Mouse (Mus musculus) telencephalon, adult 2 months (tissue): ENCODE results near the gene Mrpl46.

Experiments
- DNase-seq: peaks from one replicate; pipeline ENCODE4 v3.0.0-alpha.2; 2011; ENCODE audit warnings: low read depth, low spot score

Gene Mrpl46

DNA sequence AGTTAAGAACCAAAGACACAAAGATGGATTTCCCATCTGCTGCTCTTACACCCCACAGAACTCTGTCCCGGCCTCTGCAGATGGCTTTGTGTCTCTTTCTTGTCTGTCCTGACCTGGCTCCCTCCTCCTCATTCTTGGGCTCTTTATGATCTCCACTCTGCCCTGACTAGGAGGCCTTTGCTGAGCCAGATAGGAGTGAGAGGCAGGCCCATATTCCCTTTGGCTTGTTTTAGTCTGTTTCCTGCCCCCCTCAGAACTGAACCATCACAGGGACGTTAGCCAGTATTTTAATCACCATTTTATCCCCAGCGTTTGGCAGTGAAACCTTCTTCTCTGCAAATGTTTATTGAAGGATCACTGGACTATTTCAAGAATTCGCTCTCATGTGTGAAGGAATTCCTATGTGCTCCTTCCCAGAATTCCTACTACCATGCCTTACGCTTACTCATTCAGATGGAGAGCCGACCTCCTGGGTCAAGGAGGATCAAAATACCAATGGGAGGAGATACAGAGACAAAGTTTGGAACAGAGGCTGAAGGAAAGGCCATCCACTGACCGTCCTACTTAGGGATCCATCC lies 14.2 kb downstream of the Mrpl46 start:
- DNase-seq, result no peak

DNA sequence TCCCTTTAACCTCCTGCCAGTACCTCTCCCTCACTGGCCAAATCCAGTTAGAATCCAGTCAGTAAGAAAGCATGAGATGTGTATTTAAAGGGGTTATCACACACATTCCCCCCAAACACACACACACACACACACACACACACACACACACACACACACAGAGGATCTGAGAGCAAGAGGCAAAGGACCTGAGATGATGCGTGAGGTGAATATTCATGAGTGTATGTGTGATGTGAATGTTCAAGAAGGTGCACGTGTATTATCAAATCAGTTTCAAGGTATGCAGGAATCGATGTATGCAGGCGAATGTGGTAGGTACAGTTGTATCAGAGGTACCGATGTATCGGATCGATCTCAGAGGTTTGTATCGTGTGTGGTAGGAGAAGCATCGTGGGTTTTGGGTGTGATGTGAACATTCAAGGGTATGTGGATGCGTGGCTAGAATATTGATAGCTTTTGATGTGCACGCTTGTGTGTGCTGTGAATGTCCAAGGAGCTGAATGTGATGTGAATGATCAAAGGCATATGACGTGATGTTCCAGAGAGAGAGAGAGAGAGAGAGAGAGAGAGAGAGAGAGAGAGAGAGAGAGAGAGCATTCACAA lies 15.3 kb downstream of the Mrpl46 start:
- no peak for DNase-seq

DNA sequence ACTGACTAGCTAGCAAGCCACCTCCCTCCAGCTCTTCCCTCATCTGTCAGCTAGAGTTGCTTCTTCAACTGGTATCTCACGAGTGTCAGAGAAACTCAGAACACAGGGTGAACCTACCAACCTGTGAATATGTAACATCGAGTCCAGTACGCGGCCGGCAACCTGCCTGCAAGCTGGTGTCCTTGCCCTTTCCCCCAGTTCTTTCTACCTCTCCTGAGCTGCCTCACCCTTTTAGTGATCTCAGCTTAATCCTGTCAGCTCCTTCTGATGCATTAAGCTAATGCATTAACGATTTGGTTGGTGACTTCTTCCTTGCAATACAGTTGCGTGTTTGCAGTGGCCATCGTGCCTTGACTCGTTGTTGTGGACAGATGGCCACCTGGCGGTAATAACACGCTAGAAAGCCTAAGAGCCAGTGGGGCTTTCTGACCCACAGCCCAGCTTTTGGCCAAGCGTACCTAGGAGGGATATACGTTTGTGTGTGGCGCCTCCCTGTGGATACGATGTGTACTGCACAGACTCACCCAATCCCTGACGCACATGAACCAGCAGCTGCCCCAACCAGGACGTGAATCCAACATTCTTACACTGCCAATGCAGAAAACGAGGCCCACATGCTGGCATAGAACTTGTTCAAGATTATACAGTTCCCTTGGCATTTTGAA lies 17.2 kb downstream of the Mrpl46 start:
- peak; percentile 65 for DNase-seq

DNA sequence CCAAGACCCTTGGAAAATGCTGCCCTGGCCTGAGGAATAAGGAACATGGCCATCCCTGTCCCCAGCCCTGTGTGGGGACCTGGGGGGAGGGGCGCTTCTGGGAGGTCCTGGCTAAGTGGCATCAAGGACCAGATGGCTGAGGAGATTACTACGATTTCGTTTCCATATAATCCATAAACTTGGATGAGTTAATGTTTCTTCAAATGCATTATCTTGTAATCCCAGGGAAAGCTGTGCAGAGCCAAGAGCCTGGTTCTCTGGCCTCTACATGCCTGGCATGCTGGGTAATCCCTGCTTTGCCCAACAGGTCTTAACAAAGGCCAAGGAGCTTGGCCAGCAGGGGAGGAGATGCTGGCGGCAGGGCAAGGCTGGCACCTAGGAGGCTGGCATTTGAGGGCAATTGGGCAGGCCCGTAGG lies 18.1 kb downstream of the Mrpl46 start:
- no peak for DNase-seq

DNA sequence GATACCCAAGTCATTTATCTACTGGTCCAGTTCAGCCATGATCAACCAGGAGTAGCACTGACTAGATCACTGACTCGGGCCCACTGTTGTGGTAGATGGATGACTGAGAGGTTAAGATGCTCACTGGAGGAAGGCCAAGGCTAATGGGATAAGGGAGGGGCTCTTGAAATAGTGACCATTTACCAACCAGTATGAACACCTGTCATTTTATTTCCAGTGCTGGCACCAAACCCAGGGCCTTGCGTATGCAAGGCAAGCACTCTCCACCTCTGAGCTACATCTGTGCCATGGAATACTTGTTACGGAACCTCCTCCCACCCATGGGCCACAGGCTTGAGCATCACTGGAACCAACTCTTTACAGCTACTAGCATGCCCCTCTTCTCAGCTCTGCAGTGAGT lies 19.5 kb downstream of the Mrpl46 start:
- DNase-seq, result no peak

GRCm38 (mm10) chr7:78754458-78755000 lies 28.8 kb downstream of the Mrpl46 start:
- no peak for DNase-seq

GRCm38 (mm10) chr7:78753752-78754457 lies 29.4 kb downstream of the Mrpl46 start:
- no peak for DNase-seq

- no peak for DNase-seq
Measured at GRCm38 (mm10) chr7:78752961-78753360, 30.4 kb downstream of the Mrpl46 start.

DNA sequence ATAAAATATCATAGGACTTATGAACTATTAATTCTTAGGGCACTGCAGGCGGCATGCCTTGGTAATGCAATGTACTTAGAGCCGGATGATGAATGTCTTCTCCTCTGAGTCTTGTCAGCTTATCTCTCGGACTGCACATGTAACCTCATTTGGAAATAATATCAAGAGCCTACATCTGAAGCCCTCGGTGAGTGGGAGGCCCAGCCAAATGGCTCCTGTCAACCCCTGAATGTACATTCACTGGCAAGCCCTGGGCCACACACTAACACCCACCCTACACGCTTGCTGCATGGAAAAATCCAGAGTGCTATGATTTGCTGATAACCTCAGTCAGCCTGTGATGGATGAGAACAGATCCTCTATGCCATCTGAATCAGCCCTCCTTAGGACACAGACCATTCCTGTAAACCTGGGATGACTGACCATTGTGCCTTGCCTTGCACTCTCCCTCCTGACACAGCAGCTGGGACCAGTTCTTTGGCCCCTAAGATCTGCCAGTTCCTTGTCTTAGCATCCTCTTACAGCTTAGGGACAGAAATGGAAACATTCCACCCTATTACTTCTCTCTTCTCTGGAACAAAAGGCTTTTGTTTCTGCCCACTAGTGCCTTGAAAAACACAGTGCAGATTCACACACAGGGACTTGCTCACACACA lies 39.5 kb downstream of the Mrpl46 start:
- no peak for DNase-seq

- no peak for DNase-seq
Measured at GRCm38 (mm10) chr7:78739351-78740000, 43.9 kb downstream of the Mrpl46 start.

GRCm38 (mm10) chr7:78737614-78738210 lies 45.6 kb downstream of the Mrpl46 start, which contains the start of gene Ntrk3:
Gene Ntrk3 (minus strand): TSS chr7:78738012.
- no peak for DNase-seq

- no peak for DNase-seq
Measured at GRCm38 (mm10) chr7:78737196-78737595, 46.1 kb downstream of the Mrpl46 start.

DNA sequence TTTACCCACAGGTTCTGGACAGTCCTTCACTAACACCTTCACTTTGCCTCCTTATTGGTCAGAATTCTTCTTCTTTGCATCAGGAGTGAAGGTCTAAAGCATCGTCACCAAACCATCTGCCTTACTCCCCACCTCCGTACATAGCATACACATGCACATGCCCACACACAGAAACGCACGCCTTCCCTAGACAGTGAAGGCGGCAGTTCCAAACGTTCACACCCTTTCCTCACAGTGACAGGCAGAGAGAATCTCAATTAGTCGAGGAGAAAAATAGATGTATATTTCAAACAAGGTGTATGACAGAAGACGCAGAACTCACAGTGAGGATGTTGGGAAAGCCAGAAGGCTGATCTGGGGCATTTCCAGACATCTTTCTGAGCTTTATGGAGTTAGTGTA lies 51.9 kb downstream of the Mrpl46 start:
- DNase-seq, result peak; percentile 85
